Mouse (Mus musculus): ENCODE results near the gene Eif2a. TPM values are rescaled to one million over a fixed set of nuclear protein-coding genes. Genes with fewer than 3 reads are reported as not detected.

The Eif2a gene
- 63.2 and 66.3 TPM in 2 replicates for polyA plus RNA-seq (2014; fragmentation: Nextera tagmentation; extraction: Ambion mirVana)

GRCm38 (mm10) chr3:58525652-58526407 is at the start of gene Eif2a, which contains the start of gene Serp1:
Gene Eif2a, plus strand, starts transcription at chr3:58525821.
Gene Serp1, minus strand, starts transcription at chr3:58525892.
- Histone ChIP-seq H3K27ac (replicated peaks; ENCODE audit: low read depth, low read length) (peak within 1 kb of the TSS; percentile 76), H3K36me3 (ENCODE audit: control insufficient read depth, insufficient read depth, low read length) (peaks cover 5% of the 10 kb centered on the region; the same call in 1 of the 2 replicates), H3K4me3 (ENCODE audit: low read depth, low read length) (peak within 1 kb of the TSS; percentile 82), H3K4me1 (ENCODE audit: control insufficient read depth, insufficient read depth, low read length) (no peaks in the 10 kb centered on the region), H3K9me3 (ENCODE audit: control insufficient read depth, low read length) (no peaks in the 10 kb centered on the region), H3K9ac (ENCODE audit: low read length) (peak within 1 kb of the TSS; percentile 94), H3K4me2 (ENCODE audit: low read depth, severe bottlenecking) (peak within 1 kb of the TSS; percentile 76), H3K27me3 (ENCODE audit: control insufficient read depth, insufficient read depth, low read length) (no peaks in the 10 kb centered on the region)
- ATAC-seq (ENCODE audit: insufficient number of reproducible peaks, low FRiP score, low TSS enrichment, low read depth) (peak; percentile 99), DNase-seq (ENCODE audit: low spot score) (peak; percentile 97)
- WGBS, result under 1% methylated on average over 57 of the region's 57 CpGs

GRCm38 (mm10) chr3:58478755-58479455 is 46.7 kb upstream of the Eif2a start:
- ATAC-seq (ENCODE audit: insufficient number of reproducible peaks, low FRiP score, low TSS enrichment, low read depth), result no peak
- Histone ChIP-seq H3K36me3 (ENCODE audit: control insufficient read depth, insufficient read depth, low read length) (no peaks in the 10 kb centered on the region), H3K4me2 (ENCODE audit: low read depth, severe bottlenecking) (no peak overlapping the region), H3K27me3 (ENCODE audit: control insufficient read depth, insufficient read depth, low read length) (no peaks in the 10 kb centered on the region), H3K9me3 (ENCODE audit: control insufficient read depth, low read length) (no peaks in the 10 kb centered on the region), H3K4me1 (ENCODE audit: control insufficient read depth, insufficient read depth, low read length) (no peaks in the 10 kb centered on the region), H3K9ac (ENCODE audit: low read length) (no peak overlapping the region), H3K4me3 (ENCODE audit: low read depth, low read length) (no peak overlapping the region), H3K27ac (replicated peaks; ENCODE audit: low read depth, low read length) (no peak overlapping the region)
- WGBS, result 89% methylated on average over 2 of the region's 2 CpGs
- no peak for DNase-seq (ENCODE audit: low spot score)

GRCm38 (mm10) chr3:58485883-58486282 is 39.7 kb upstream of the Eif2a start:
- H3K4me1 ChIP-seq (ENCODE audit: control insufficient read depth, insufficient read depth, low read length), result no peaks in the 10 kb centered on the region
- no peak for DNase-seq (ENCODE audit: low spot score)

GRCm38 (mm10) chr3:58487121-58487520 is 38.5 kb upstream of the Eif2a start:
- H3K9ac ChIP-seq (ENCODE audit: low read length), result no peak overlapping the region
- H3K27me3 ChIP-seq (ENCODE audit: control insufficient read depth, insufficient read depth, low read length), result no peaks in the 10 kb centered on the region
- H3K36me3 ChIP-seq (ENCODE audit: control insufficient read depth, insufficient read depth, low read length), result no peaks in the 10 kb centered on the region
- no peaks in the 10 kb centered on the region for H3K9me3 ChIP-seq (ENCODE audit: control insufficient read depth, low read length)
- H3K27ac ChIP-seq (replicated peaks; ENCODE audit: low read depth, low read length), result no peak overlapping the region
- DNase-seq (ENCODE audit: low spot score) (no peak), ATAC-seq (ENCODE audit: insufficient number of reproducible peaks, low FRiP score, low TSS enrichment, low read depth) (no peak)
- H3K4me1 ChIP-seq (ENCODE audit: control insufficient read depth, insufficient read depth, low read length), result no peaks in the 10 kb centered on the region
- 78% methylated on average over 3 of the region's 3 CpGs for whole genome bisulfite sequencing
- H3K4me2 ChIP-seq (ENCODE audit: low read depth, severe bottlenecking), result no peak overlapping the region
- H3K4me3 ChIP-seq (ENCODE audit: low read depth, low read length), result no peak overlapping the region

More at GRCm38 (mm10) chr3:58485883-58486282, 39.7 kb upstream of the Eif2a start:
- no peaks in the 10 kb centered on the region for H3K9me3 ChIP-seq (ENCODE audit: control insufficient read depth, low read length)
- H3K27ac ChIP-seq (replicated peaks; ENCODE audit: low read depth, low read length), result no peak overlapping the region
- no peak overlapping the region for H3K4me3 ChIP-seq (ENCODE audit: low read depth, low read length)
- H3K4me2 ChIP-seq (ENCODE audit: low read depth, severe bottlenecking), result no peak overlapping the region
- no peak overlapping the region for H3K9ac ChIP-seq (ENCODE audit: low read length)
- H3K27me3 ChIP-seq (ENCODE audit: control insufficient read depth, insufficient read depth, low read length), result no peaks in the 10 kb centered on the region
- H3K36me3 ChIP-seq (ENCODE audit: control insufficient read depth, insufficient read depth, low read length), result no peaks in the 10 kb centered on the region
- WGBS, result 76% methylated on average over 7 of the region's 7 CpGs
- no peak for ATAC-seq (ENCODE audit: insufficient number of reproducible peaks, low FRiP score, low TSS enrichment, low read depth)

GRCm38 (mm10) chr3:58487999-58488775 is 37.4 kb upstream of the Eif2a start:
- H3K4me3 ChIP-seq (ENCODE audit: low read depth, low read length), result no peak overlapping the region
- no peak for ATAC-seq (ENCODE audit: insufficient number of reproducible peaks, low FRiP score, low TSS enrichment, low read depth)
- WGBS, result 75% methylated on average over 7 of the region's 8 CpGs

GRCm38 (mm10) chr3:58490787-58491186 is 34.8 kb upstream of the Eif2a start:
- Histone ChIP-seq H3K27me3 (ENCODE audit: control insufficient read depth, insufficient read depth, low read length) (no peaks in the 10 kb centered on the region), H3K4me2 (ENCODE audit: low read depth, severe bottlenecking) (no peak overlapping the region), H3K9ac (ENCODE audit: low read length) (no peak overlapping the region), H3K9me3 (ENCODE audit: control insufficient read depth, low read length) (no peaks in the 10 kb centered on the region), H3K27ac (replicated peaks; ENCODE audit: low read depth, low read length) (no peak overlapping the region), H3K4me3 (ENCODE audit: low read depth, low read length) (no peak overlapping the region), H3K36me3 (ENCODE audit: control insufficient read depth, insufficient read depth, low read length) (no peaks in the 10 kb centered on the region), H3K4me1 (ENCODE audit: control insufficient read depth, insufficient read depth, low read length) (no peaks in the 10 kb centered on the region)
- DNase-seq (ENCODE audit: low spot score) (peak; percentile 26), ATAC-seq (ENCODE audit: insufficient number of reproducible peaks, low FRiP score, low TSS enrichment, low read depth) (no peak)
- WGBS, result 73% methylated on average over 7 of the region's 7 CpGs

More at GRCm38 (mm10) chr3:58487999-58488775, 37.4 kb upstream of the Eif2a start:
- no peak overlapping the region for H3K9ac ChIP-seq (ENCODE audit: low read length)
- H3K27ac ChIP-seq (replicated peaks; ENCODE audit: low read depth, low read length), result no peak overlapping the region
- H3K36me3 ChIP-seq (ENCODE audit: control insufficient read depth, insufficient read depth, low read length), result no peaks in the 10 kb centered on the region
- H3K9me3 ChIP-seq (ENCODE audit: control insufficient read depth, low read length), result no peaks in the 10 kb centered on the region
- no peaks in the 10 kb centered on the region for H3K4me1 ChIP-seq (ENCODE audit: control insufficient read depth, insufficient read depth, low read length)
- no peak for DNase-seq (ENCODE audit: low spot score)
- H3K27me3 ChIP-seq (ENCODE audit: control insufficient read depth, insufficient read depth, low read length), result no peaks in the 10 kb centered on the region
- no peak overlapping the region for H3K4me2 ChIP-seq (ENCODE audit: low read depth, severe bottlenecking)

GRCm38 (mm10) chr3:58493621-58494020 is 32.0 kb upstream of the Eif2a start:
- no peak for ATAC-seq (ENCODE audit: insufficient number of reproducible peaks, low FRiP score, low TSS enrichment, low read depth)
- Histone ChIP-seq H3K4me3 (ENCODE audit: low read depth, low read length) (no peak overlapping the region), H3K4me1 (ENCODE audit: control insufficient read depth, insufficient read depth, low read length) (no peaks in the 10 kb centered on the region), H3K9ac (ENCODE audit: low read length) (no peak overlapping the region), H3K27me3 (ENCODE audit: control insufficient read depth, insufficient read depth, low read length) (no peaks in the 10 kb centered on the region), H3K36me3 (ENCODE audit: control insufficient read depth, insufficient read depth, low read length) (no peaks in the 10 kb centered on the region), H3K4me2 (ENCODE audit: low read depth, severe bottlenecking) (no peak overlapping the region), H3K9me3 (ENCODE audit: control insufficient read depth, low read length) (no peaks in the 10 kb centered on the region), H3K27ac (replicated peaks; ENCODE audit: low read depth, low read length) (no peak overlapping the region)
- WGBS, result 87% methylated on average over 4 of the region's 4 CpGs
- no peak for DNase-seq (ENCODE audit: low spot score)

- Histone ChIP-seq H3K4me1 (ENCODE audit: control insufficient read depth, insufficient read depth, low read length) (no peaks in the 10 kb centered on the region), H3K4me3 (ENCODE audit: low read depth, low read length) (no peak overlapping the region), H3K36me3 (ENCODE audit: control insufficient read depth, insufficient read depth, low read length) (no peaks in the 10 kb centered on the region), H3K27me3 (ENCODE audit: control insufficient read depth, insufficient read depth, low read length) (no peaks in the 10 kb centered on the region), H3K27ac (replicated peaks; ENCODE audit: low read depth, low read length) (no peak overlapping the region), H3K4me2 (ENCODE audit: low read depth, severe bottlenecking) (no peak overlapping the region), H3K9me3 (ENCODE audit: control insufficient read depth, low read length) (no peaks in the 10 kb centered on the region), H3K9ac (ENCODE audit: low read length) (no peak overlapping the region)
- DNase-seq (ENCODE audit: low spot score), result no peak
- 72% methylated on average over 2 of the region's 2 CpGs for WGBS
- no peak for ATAC-seq (ENCODE audit: insufficient number of reproducible peaks, low FRiP score, low TSS enrichment, low read depth)
These were observed 23.7 kb upstream of the Eif2a start for GRCm38 (mm10) chr3:58501961-58502360.
